Mouse (Mus musculus) c-Kit-negative CD71-positive TER-119-positive erythroid progenitor cells, embryonic 14.5 days (primary cell): ENCODE results near the gene Vti1a.

Source experiments
- DNase-seq: peaks from one replicate; pipeline ENCODE4 v3.0.0-alpha.2; 2013; ENCODE audit warnings: low read depth, low spot score

The Vti1a gene

GRCm38 (mm10) chr19:55582896-55583653 is 267.0 kb downstream of the Vti1a start:
- no peak for DNase-seq

GRCm38 (mm10) chr19:55585270-55586224 is 269.5 kb downstream of the Vti1a start:
- no peak for DNase-seq

GRCm38 (mm10) chr19:55587638-55588421 is 271.7 kb downstream of the Vti1a start:
- no peak for DNase-seq

GRCm38 (mm10) chr19:55588948-55589896 is 273.1 kb downstream of the Vti1a start:
- no peak for DNase-seq

GRCm38 (mm10) chr19:55592876-55593691 is 277.0 kb downstream of the Vti1a start:
- DNase-seq, result no peak

- DNase-seq, result no peak
Observed at GRCm38 (mm10) chr19:55593729-55594444, 277.8 kb downstream of the Vti1a start.

- no peak for DNase-seq
Observed at GRCm38 (mm10) chr19:55594451-55594850, 278.4 kb downstream of the Vti1a start.

GRCm38 (mm10) chr19:55595945-55596649 is 280.0 kb downstream of the Vti1a start:
- no peak for DNase-seq

- DNase-seq, result no peak
Observed at GRCm38 (mm10) chr19:55596804-55597203, 280.7 kb downstream of the Vti1a start.

- no peak for DNase-seq
Observed at GRCm38 (mm10) chr19:55597296-55597695, 281.2 kb downstream of the Vti1a start.

GRCm38 (mm10) chr19:55597951-55598350 is 281.9 kb downstream of the Vti1a start:
- no peak for DNase-seq

- DNase-seq, result no peak
Observed at GRCm38 (mm10) chr19:55599124-55599523, 283.0 kb downstream of the Vti1a start.

- no peak for DNase-seq
Observed at GRCm38 (mm10) chr19:55607725-55608124, 291.6 kb downstream of the Vti1a start.

GRCm38 (mm10) chr19:55608858-55609375 is 292.8 kb downstream of the Vti1a start:
- DNase-seq, result no peak

- no peak for DNase-seq
Observed at GRCm38 (mm10) chr19:55609806-55610205, 293.7 kb downstream of the Vti1a start.

GRCm38 (mm10) chr19:55615743-55616142 is 299.6 kb downstream of the Vti1a start:
- DNase-seq, result no peak

GRCm38 (mm10) chr19:55616276-55616675 is 300.2 kb downstream of the Vti1a start:
- no peak for DNase-seq

GRCm38 (mm10) chr19:55616937-55617336 is 300.8 kb downstream of the Vti1a start:
- DNase-seq, result no peak
